Mouse (Mus musculus) cerebellum, adult 2 months (tissue): ENCODE results near the gene Heatr5a. TPM values are rescaled to one million over a fixed set of nuclear protein-coding genes. Genes with fewer than 3 reads are reported as not detected.

ENCODE experiments used
- DNase-seq, 2 experiments: peaks; one replicate each; pipeline ENCODE4 v3.0.0; 2021
- H3K27ac ChIP-seq: fragments of 200-500 bp; 2 replicates; pipeline ENCODE4 v1.5.1; 2012; ENCODE audit warnings: low read length, control low read depth, inconsistent platforms; ENCODE audit not compliant: insufficient read depth
- H3K27me3 ChIP-seq: fragments of 200-500 bp; 2 replicates; pipeline ENCODE4 v1.6.1; 2012; ENCODE audit warnings: inconsistent platforms, mild to moderate bottlenecking, low read length, moderate library complexity; ENCODE audit not compliant: control insufficient read depth, insufficient read depth
- H3K4me1 ChIP-seq: fragments of 200-500 bp; 2 replicates; pipeline ENCODE4 v1.6.1; 2011; ENCODE audit warnings: low read length; ENCODE audit not compliant: control insufficient read depth, insufficient read depth
- H3K4me3 ChIP-seq: fragments of 200-500 bp; replicated peaks from 2 replicates; pipeline ENCODE3; 2011; ENCODE audit warnings: mild to moderate bottlenecking, low read depth, low read length, control low read depth; ENCODE audit not compliant: insufficient read depth
- CTCF ChIP-seq: fragments of 200-500 bp; IDR thresholded peaks from 2 replicates; pipeline ENCODE4 v1.5.1; 2011; ENCODE audit warnings: low read depth, mild to moderate bottlenecking, control low read depth, low read length, moderate library complexity, borderline replicate concordance; ENCODE audit not compliant: insufficient read depth
- POLR2A ChIP-seq: fragments of 200-500 bp; IDR thresholded peaks from 2 replicates; pipeline ENCODE4 v1.6.1; 2011; ENCODE audit warnings: low read length, control low read depth, borderline replicate concordance; ENCODE audit not compliant: insufficient read depth
- WGBS: fragments of 180-500 bp; shearing (Covaris S2); methylation state at CpG from one replicate; pipeline ENCODE4 v1.1.7; 2018; 5-methylcytosine and 5-hydroxymethylcytosine counted together
- polyA plus RNA-seq: library from polyadenylated mRNA; depleted of rRNA; stranded (reverse); fragments of >200 nt; gene quantifications from 2 replicates; pipeline ENCODE4 v1.2.3, GENCODE M21; 2012

The Heatr5a gene
- polyA plus RNA-seq, 1 experiment: 15.7 TPM

- TF ChIP-seq CTCF (no peak), POLR2A (peak; percentile 100)
- WGBS: 2% methylated on average over 46 of the region's 46 CpGs
- H3K27ac ChIP-seq: peak within 1 kb of the TSS; percentile 21; the same call in 1 of the 2 replicates
- peak; percentile 89 to 92 for DNase-seq
- H3K4me3 ChIP-seq: peak within 1 kb of the TSS; percentile 80
- no peaks in the 10 kb centered on the region for H3K27me3 ChIP-seq
- H3K4me1 ChIP-seq: no peaks in the 10 kb centered on the region; the same call in 1 of the 2 replicates
These were observed 34.9 kb upstream of the Heatr5a start, which contains the start of gene Dtd2 for GRCm38 (mm10) chr12:52005877-52006632. Gene Dtd2, minus strand, starts transcription at chr12:52006501.

DNA sequence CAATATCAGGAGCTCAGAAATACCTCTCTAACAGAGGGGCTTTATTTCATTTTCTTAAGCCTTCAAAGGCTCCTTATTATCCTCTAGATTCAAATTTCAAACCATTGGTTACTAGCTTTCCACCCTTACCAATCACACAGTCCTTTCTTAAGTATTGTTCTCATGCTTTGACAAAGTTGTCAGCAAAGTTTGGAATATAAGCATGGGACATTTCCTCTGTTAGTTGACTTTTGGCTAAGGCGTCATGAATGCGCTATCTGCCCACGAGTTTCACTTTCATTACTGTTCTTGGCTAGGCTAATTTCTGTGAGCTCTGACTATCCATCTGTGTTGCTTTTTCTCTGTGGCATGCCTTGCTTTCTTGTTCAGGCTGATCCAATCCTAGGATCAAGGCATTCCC, 31.6 kb upstream of the Heatr5a start:
- 87% methylated on average over 3 of the region's 3 CpGs for WGBS
- no peaks in the 10 kb centered on the region for H3K27me3 ChIP-seq
- H3K27ac ChIP-seq: no peak overlapping the region
- H3K4me1 ChIP-seq: no peaks in the 10 kb centered on the region; the same call in 1 of the 2 replicates
- no peak overlapping the region for H3K4me3 ChIP-seq
- TF ChIP-seq POLR2A (no peak), CTCF (no peak)
- DNase-seq: no peak

- Histone ChIP-seq H3K27ac (no peak overlapping the region), H3K4me1 (no peaks in the 10 kb centered on the region; the same call in 1 of the 2 replicates), H3K27me3 (no peaks in the 10 kb centered on the region), H3K4me3 (no peak overlapping the region)
- WGBS: 5% methylated on average over 4 of the region's 4 CpGs
- DNase-seq: peak; percentile 33 to 74
- TF ChIP-seq CTCF (no peak; the same call in 1 of the 2 replicates), POLR2A (no peak)
These were observed 30.4 kb upstream of the Heatr5a start for GRCm38 (mm10) chr12:52001544-52001943.

DNA sequence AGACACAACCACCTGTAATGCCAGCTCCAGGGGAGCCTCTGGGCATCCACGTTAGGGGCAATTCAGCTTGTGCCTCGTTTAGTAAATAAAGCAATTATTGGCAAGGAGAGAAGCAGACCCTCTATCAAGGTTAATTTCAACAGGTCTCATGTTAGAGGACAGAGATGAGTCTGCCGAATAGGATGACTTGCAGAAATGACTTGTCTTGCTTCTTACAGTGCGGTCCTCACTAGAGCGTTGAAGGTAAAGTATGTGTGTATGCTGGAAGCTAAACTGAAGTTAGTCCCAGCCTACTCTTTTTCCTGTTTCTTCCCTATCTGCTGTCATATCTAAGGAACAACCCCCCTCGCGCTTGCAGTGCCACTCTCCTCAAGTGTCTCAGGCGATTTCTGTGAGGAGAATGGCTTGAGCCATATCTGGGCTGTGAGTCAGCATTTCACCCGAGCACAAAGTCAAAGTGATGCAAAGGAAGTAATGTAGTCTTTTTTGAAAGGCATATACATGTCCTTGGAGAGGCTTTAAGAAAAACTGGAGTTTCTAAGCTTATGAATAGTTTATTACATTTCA, 27.3 kb upstream of the Heatr5a start:
- 85% methylated on average over 9 of the region's 9 CpGs for WGBS
- TF ChIP-seq CTCF (no peak), POLR2A (no peak)
- H3K27me3 ChIP-seq: no peaks in the 10 kb centered on the region
- H3K27ac ChIP-seq: no peak overlapping the region
- DNase-seq: no peak
- no peaks in the 10 kb centered on the region for H3K4me1 ChIP-seq
- no peak overlapping the region for H3K4me3 ChIP-seq

DNA sequence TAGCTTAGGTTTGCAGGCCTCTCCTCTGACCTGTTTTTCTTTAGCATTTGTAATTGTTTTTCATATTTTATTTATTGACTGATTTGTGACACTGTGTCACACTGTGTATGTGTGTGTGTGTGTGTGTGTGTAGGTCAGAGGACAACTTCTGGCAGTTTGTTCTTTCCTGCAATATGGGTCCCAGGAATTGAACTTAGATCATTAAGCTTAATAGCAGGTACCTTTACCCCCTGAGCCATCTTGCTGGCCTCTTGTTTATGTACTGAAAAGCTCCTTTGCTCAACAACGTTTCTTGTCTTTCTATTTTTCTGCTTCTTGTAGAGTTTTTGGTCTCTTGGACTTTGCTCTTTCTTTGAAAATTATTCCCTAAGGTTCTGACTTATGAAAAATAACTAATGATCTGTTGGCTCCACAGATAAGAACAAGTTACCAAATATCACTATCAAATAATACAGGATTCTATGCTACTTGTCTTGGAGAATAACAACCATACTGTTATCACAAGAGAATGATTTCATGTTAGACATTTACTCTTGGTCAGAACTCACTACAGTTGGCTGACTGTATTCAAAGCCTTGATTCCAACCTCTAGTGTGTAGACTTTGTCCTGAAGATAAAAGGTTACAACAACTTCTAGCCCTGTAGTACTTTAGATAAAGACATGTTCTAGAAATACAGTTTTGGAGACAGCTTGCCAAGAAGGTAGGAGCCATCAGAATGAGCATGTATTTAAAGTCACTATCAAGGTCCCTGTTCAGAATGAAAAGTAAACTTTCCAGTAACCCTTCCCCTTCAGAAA, 24.8 kb upstream of the Heatr5a start:
- no peaks in the 10 kb centered on the region for H3K4me1 ChIP-seq
- no peak overlapping the region for H3K27ac ChIP-seq
- TF ChIP-seq CTCF (no peak), POLR2A (no peak)
- H3K27me3 ChIP-seq: no peaks in the 10 kb centered on the region
- DNase-seq: no peak
- no peak overlapping the region for H3K4me3 ChIP-seq
- 89% methylated on average over 1 of the region's 1 CpGs for WGBS

GRCm38 (mm10) chr12:51990629-51991028, 19.5 kb upstream of the Heatr5a start:
- Histone ChIP-seq H3K27me3 (no peaks in the 10 kb centered on the region), H3K4me3 (no peak overlapping the region), H3K27ac (no peak overlapping the region), H3K4me1 (peaks cover 5% of the 10 kb centered on the region; the same call in 1 of the 2 replicates)
- WGBS: 69% methylated on average over 2 of the region's 2 CpGs
- TF ChIP-seq CTCF (no peak), POLR2A (no peak)
- no peak for DNase-seq

DNA sequence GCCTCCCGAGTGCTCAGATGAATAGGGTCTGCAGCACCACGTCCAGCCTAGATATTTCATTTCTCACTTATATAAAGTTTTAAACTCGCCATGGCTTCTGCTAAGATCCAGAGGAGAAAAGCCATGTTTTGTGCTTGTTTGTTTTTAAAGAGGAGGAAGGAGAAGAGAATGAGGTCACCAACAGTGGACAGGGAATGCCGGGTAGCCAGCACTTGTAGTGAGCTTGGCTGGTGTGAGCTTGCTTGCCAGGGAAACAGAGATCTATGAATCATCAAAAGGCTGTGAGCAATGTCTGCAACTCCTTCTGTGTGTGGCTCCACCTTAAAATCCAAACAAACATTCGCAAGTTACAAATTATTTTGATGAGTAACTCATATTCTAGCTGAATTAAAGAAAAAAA, 17.4 kb upstream of the Heatr5a start:
- H3K4me3 ChIP-seq: no peak overlapping the region
- no peaks in the 10 kb centered on the region for H3K27me3 ChIP-seq
- H3K27ac ChIP-seq: no peak overlapping the region
- 85% methylated on average over 5 of the region's 5 CpGs for WGBS
- H3K4me1 ChIP-seq: peaks cover 8% of the 10 kb centered on the region; the same call in 1 of the 2 replicates
- no peak for DNase-seq
- TF ChIP-seq POLR2A (no peak), CTCF (no peak)
